1 mouse cellular context compared by ENCODE assay signal in genomic region chr17:35192924-35193323, GRCm38 (mm10).
TF ChIP-seq lines count a peak whose summit lies in the region.

No protein-coding gene starts in this region.

TF ChIP-seq in CH12.LX, 34 proteins besides CTCF, POLR2A, EP300 and RAD21 (continued from another document):
- TF ChIP-seq ZKSCAN1 (IDR thresholded peaks at IDR 0.05; ENCODE audit: borderline replicate concordance, low read depth, low read length) (no peak), RCOR1 (conservative IDR thresholded peaks at IDR 0.05; ENCODE audit: low read depth, low read length) (no peak), MXI1 (IDR thresholded peaks at IDR 0.05; ENCODE audit: low read depth, low read length) (no peak), KAT2A (IDR thresholded peaks at IDR 0.05; ENCODE audit: insufficient replicate concordance, low read length) (no peak), JUND (conservative IDR thresholded peaks at IDR 0.05; ENCODE audit: low read depth, low read length) (no peak), SIN3A (IDR thresholded peaks at IDR 0.05; ENCODE audit: low read length) (no peak), POLR2AphosphoS2 (IDR thresholded peaks at IDR 0.05; ENCODE audit: low read depth, low read length) (no peak), TBP (conservative IDR thresholded peaks at IDR 0.05; ENCODE audit: low read depth, low read length) (peak; percentile 95), USF2 (conservative IDR thresholded peaks at IDR 0.05; ENCODE audit: low read depth, low read length) (no peak), PAX5 (IDR thresholded peaks at IDR 0.05; ENCODE audit: low read length) (no peak), ZC3H11A (IDR thresholded peaks at IDR 0.05; ENCODE audit: low read depth, low read length) (no peak), ELF1 (IDR thresholded peaks at IDR 0.05; ENCODE audit: low read depth, low read length) (no peak), MAX (IDR thresholded peaks at IDR 0.05; ENCODE audit: low read length) (no peak), NRF1 (IDR thresholded peaks at IDR 0.05; ENCODE audit: low read depth, low read length) (no peak), HCFC1 (IDR thresholded peaks at IDR 0.05; ENCODE audit: low read depth, low read length) (no peak), USF1 (IDR thresholded peaks at IDR 0.05; ENCODE audit: low read depth, low read length) (no peak), ZNF384 (IDR thresholded peaks at IDR 0.05; ENCODE audit: low read depth, low read length) (peak; percentile 82), NELFE (IDR thresholded peaks at IDR 0.05; ENCODE audit: low read depth, low read length) (no peak), MYC (IDR thresholded peaks at IDR 0.05; ENCODE audit: low read depth, low read length) (0 out of 2 replicates have a peak, but pooled peaks have one; percentile 57), CHD1 (IDR thresholded peaks at IDR 0.05; ENCODE audit: low read depth, low read length) (no peak), IRF4 (IDR thresholded peaks at IDR 0.05; ENCODE audit: low read depth, low read length) (peak; percentile 55; the same call in 1 of the 2 replicates)
